Comparison of ENCODE assay signal across 1 mouse cellular context in genomic region chr11:55386424-55387063, GRCm38 (mm10).
A peak's percentile ranks its signal among the peaks of the same experiment; 100 is the strongest.
TF ChIP-seq lines count a peak whose summit lies in the region.

No protein-coding gene starts in this region.

TF ChIP-seq in MEL, 35 proteins besides CTCF, POLR2A, EP300 and RAD21 (continued from another document):
- TF ChIP-seq NRF1 (IDR thresholded peaks at IDR 0.05; ENCODE audit: insufficient read depth, low read depth, low read length, poor library complexity, severe bottlenecking) (0 out of 2 replicates have a peak, but pooled peaks have one; percentile 8), TBP (IDR thresholded peaks at IDR 0.05; ENCODE audit: low read depth, low read length) (no peak)
